Mouse (Mus musculus): ENCODE measurements around the gene Fbxl16.

GRCm38 (mm10) chr17:25801029-25801428 is 7.9 kb upstream of the Fbxl16 start:
- TF ChIP-seq CTCF (IDR thresholded peaks at IDR 0.05) (peak; percentile 91), EP300 (IDR thresholded peaks at IDR 0.05) (no peak)

All from lung, postnatal 0 days (tissue).